In the genomic region with DNA sequence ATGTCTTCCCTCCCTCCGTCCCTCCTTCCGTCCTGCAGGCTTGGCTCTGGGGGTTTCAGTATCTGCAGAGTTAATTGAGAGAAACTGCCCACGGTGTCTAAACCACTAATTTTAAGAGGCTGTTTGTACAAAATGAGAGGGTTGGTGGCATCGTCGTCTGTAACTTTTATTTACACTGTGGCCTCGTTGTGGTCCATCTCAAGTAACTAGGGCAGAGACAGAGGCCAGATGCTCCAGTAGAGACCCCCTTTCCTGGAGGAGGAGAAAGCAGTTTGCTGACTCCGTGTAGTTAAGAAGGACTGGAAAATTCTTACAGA, we compare ENCODE assay signal across 8 mouse cellular contexts. TPM values are rescaled to one million over a fixed set of nuclear protein-coding genes. Genes with fewer than 3 reads are reported as not detected.
DNase-seq lines count a peak whose midpoint lies in the region; ATAC-seq and TF ChIP-seq lines count a peak whose summit lies in the region.

No protein-coding gene starts in this region.

- H3K36me3 ChIP-seq in lung, embryonic 16.5 days (ENCODE audit: control insufficient read depth, insufficient read depth, low read length), result no peaks in the 10 kb centered on the region
- no peaks in the 10 kb centered on the region for H3K36me3 ChIP-seq in embryonic facial prominence, embryonic 14.5 days (ENCODE audit: control insufficient read depth, insufficient read depth, low read length)
- no peaks in the 10 kb centered on the region; the same call in 1 of the 2 replicates for H3K36me3 ChIP-seq in limb, embryonic 10.5 days

- H3K4me2 ChIP-seq in lung, embryonic 16.5 days (ENCODE audit: low read depth, low read length), result peak overlapping the region; percentile 64
- peak overlapping the region; percentile 92 for H3K4me2 ChIP-seq in embryonic facial prominence, embryonic 14.5 days (ENCODE audit: low read depth, low read length)

- no peaks in the 10 kb centered on the region for H3K27me3 ChIP-seq in lung, embryonic 16.5 days (ENCODE audit: control insufficient read depth, insufficient read depth, low read depth, low read length)
- no peaks in the 10 kb centered on the region for H3K27me3 ChIP-seq in embryonic facial prominence, embryonic 14.5 days (replicated peaks; ENCODE audit: control insufficient read depth, insufficient read depth, low read length)
- H3K27me3 ChIP-seq in limb, embryonic 10.5 days (ENCODE audit: low read depth, poor library complexity, severe bottlenecking), result peaks cover 16% of the 10 kb centered on the region

- 0% methylated on average over 7 of the region's 7 CpGs for WGBS in lung, embryonic 16.5 days
- 0% methylated on average over 7 of the region's 7 CpGs for WGBS in embryonic facial prominence, embryonic 14.5 days
- WGBS in limb, embryonic 10.5 days, result under 1% methylated on average over 7 of the region's 7 CpGs
- WGBS in olfactory bulb, adult 2 months, result 0% methylated on average over 7 of the region's 7 CpGs

- no peaks in the 10 kb centered on the region for H3K9me3 ChIP-seq in lung, embryonic 16.5 days (ENCODE audit: control insufficient read depth, low read length)
- no peaks in the 10 kb centered on the region for H3K9me3 ChIP-seq in embryonic facial prominence, embryonic 14.5 days (ENCODE audit: control insufficient read depth, low read length)
- no peaks in the 10 kb centered on the region for H3K9me3 ChIP-seq in limb, embryonic 10.5 days (replicated peaks)

- H3K9ac ChIP-seq in lung, embryonic 16.5 days (ENCODE audit: low read length), result peak overlapping the region; percentile 90
- peak overlapping the region; percentile 96 for H3K9ac ChIP-seq in embryonic facial prominence, embryonic 14.5 days (ENCODE audit: low read depth, low read length)

- H3K27ac ChIP-seq in lung, embryonic 16.5 days (ENCODE audit: low read length), result peak overlapping the region; percentile 98
- H3K27ac ChIP-seq in embryonic facial prominence, embryonic 14.5 days (replicated peaks; ENCODE audit: low read depth, low read length), result peak overlapping the region; percentile 98
- H3K27ac ChIP-seq in limb, embryonic 10.5 days, result peak overlapping the region; percentile 98
- H3K27ac ChIP-seq in olfactory bulb, adult 2 months (ENCODE audit: insufficient read depth, low read depth, low read length), result peak overlapping the region; percentile 81

- no peak for TF ChIP-seq CTCF in olfactory bulb, adult 2 months (IDR thresholded peaks at IDR 0.05; ENCODE audit: insufficient read depth, low read depth, low read length)

- peak overlapping the region; percentile 64 for H3K4me3 ChIP-seq in lung, embryonic 16.5 days (ENCODE audit: low read length)
- peak overlapping the region; percentile 92 for H3K4me3 ChIP-seq in embryonic facial prominence, embryonic 14.5 days (ENCODE audit: low read depth, low read length)
- peak overlapping the region; percentile 83 for H3K4me3 ChIP-seq in limb, embryonic 10.5 days
- H3K4me3 ChIP-seq in olfactory bulb, adult 2 months (ENCODE audit: insufficient read depth, low read depth, low read length), result peak overlapping the region; percentile 63

- no peak for TF ChIP-seq POLR2A in olfactory bulb, adult 2 months (IDR thresholded peaks at IDR 0.05; ENCODE audit: insufficient read depth, low read depth, low read length)

- no peak for DNase-seq in lung, postnatal 10 days
- peak; percentile 53 for DNase-seq in embryonic facial prominence, embryonic 14.5 days (ENCODE audit: low spot score)
- DNase-seq in limb, embryonic 10.5 days (ENCODE audit: low spot score), result no peak
- no peak for DNase-seq in right cerebral cortex, postnatal 14 days
- no peak for DNase-seq in right cerebral cortex, postnatal 25 days
- no peak for DNase-seq in gastrocnemius, postnatal 4 days (ENCODE audit: low spot score in 2 of 2)

- peaks cover 26% of the 10 kb centered on the region for H3K4me1 ChIP-seq in lung, embryonic 16.5 days (replicated peaks; ENCODE audit: control insufficient read depth, insufficient read depth, low read length)
- peaks cover 31% of the 10 kb centered on the region for H3K4me1 ChIP-seq in embryonic facial prominence, embryonic 14.5 days (ENCODE audit: control insufficient read depth, insufficient read depth, low read length)
- peaks cover 46% of the 10 kb centered on the region for H3K4me1 ChIP-seq in limb, embryonic 10.5 days
- H3K4me1 ChIP-seq in olfactory bulb, adult 2 months (ENCODE audit: control insufficient read depth, insufficient read depth, low read length), result peaks cover 37% of the 10 kb centered on the region

- no peak for ATAC-seq in lung, embryonic 16.5 days (ENCODE audit: low read depth)
- ATAC-seq in embryonic facial prominence, embryonic 14.5 days (ENCODE audit: low read depth), result no peak

RNA-seq across cellular contexts. Expression of gene Ptpa, which starts 0.8 kb away (rescaled TPM):
- 163 TPM in 2 replicates for polyA plus RNA-seq in lung, embryonic 16.5 days (2015; fragmentation: Nextera tagmentation; extraction: Ambion mirVana)
- 70.2 and 77.1 TPM in 2 replicates for polyA plus RNA-seq in embryonic facial prominence, embryonic 14.5 days (2014; fragmentation: Nextera tagmentation; extraction: Ambion mirVana)
- polyA plus RNA-seq in limb, embryonic 10.5 days (2016; fragmentation: Nextera tagmentation; extraction: Ambion mirVana), result 172 and 177 TPM in 2 replicates
- polyA plus RNA-seq in olfactory bulb, adult 2 months (2012; ENCODE audit: insufficient read depth, insufficient read length, low replicate concordance, missing spikeins), result not detected in 2 replicates
- total RNA-seq in gastrocnemius, postnatal 4 days (2021), result 100 to 1,000 TPM; 122 to 132 TPM

RNA-seq across cellular contexts. Expression of gene Crat, which starts 1.0 kb away (rescaled TPM):
- 39.3 and 42.4 TPM in 2 replicates for polyA plus RNA-seq in lung, embryonic 16.5 days (2015; fragmentation: Nextera tagmentation; extraction: Ambion mirVana)
- polyA plus RNA-seq in embryonic facial prominence, embryonic 14.5 days (2014; fragmentation: Nextera tagmentation; extraction: Ambion mirVana), result 43.5 and 46.9 TPM in 2 replicates
- 21.9 and 22.9 TPM in 2 replicates for polyA plus RNA-seq in limb, embryonic 10.5 days (2016; fragmentation: Nextera tagmentation; extraction: Ambion mirVana)
- not detected in 2 replicates for polyA plus RNA-seq in olfactory bulb, adult 2 months (2012; ENCODE audit: insufficient read depth, insufficient read length, low replicate concordance, missing spikeins)
- total RNA-seq in gastrocnemius, postnatal 4 days (2021), result 100 to 1,000 TPM; 229 to 241 TPM

RNA-seq across cellular contexts. Expression of gene Dolpp1, which starts 24.6 kb away (rescaled TPM):
- polyA plus RNA-seq in lung, embryonic 16.5 days (2015; fragmentation: Nextera tagmentation; extraction: Ambion mirVana), result 49.6 and 52.6 TPM in 2 replicates
- 28.5 and 29.0 TPM in 2 replicates for polyA plus RNA-seq in embryonic facial prominence, embryonic 14.5 days (2014; fragmentation: Nextera tagmentation; extraction: Ambion mirVana)
- polyA plus RNA-seq in limb, embryonic 10.5 days (2016; fragmentation: Nextera tagmentation; extraction: Ambion mirVana), result 37.6 and 45.4 TPM in 2 replicates
- not detected in 2 replicates for polyA plus RNA-seq in olfactory bulb, adult 2 months (2012; ENCODE audit: insufficient read depth, insufficient read length, low replicate concordance, missing spikeins)
- total RNA-seq in gastrocnemius, postnatal 4 days (2021), result 10 to 100 TPM; 18.3 to 21.1 TPM

RNA-seq across cellular contexts. Expression of gene Miga2, which starts 52.6 kb away (rescaled TPM):
- polyA plus RNA-seq in lung, embryonic 16.5 days (2015; fragmentation: Nextera tagmentation; extraction: Ambion mirVana), result 23.4 and 24.8 TPM in 2 replicates
- polyA plus RNA-seq in embryonic facial prominence, embryonic 14.5 days (2014; fragmentation: Nextera tagmentation; extraction: Ambion mirVana), result 17.6 and 18.8 TPM in 2 replicates
- polyA plus RNA-seq in limb, embryonic 10.5 days (2016; fragmentation: Nextera tagmentation; extraction: Ambion mirVana), result 30.8 and 33.3 TPM in 2 replicates
- not detected in 2 replicates for polyA plus RNA-seq in olfactory bulb, adult 2 months (2012; ENCODE audit: insufficient read depth, insufficient read length, low replicate concordance, missing spikeins)
- total RNA-seq in gastrocnemius, postnatal 4 days (2021), result 10 to 100 TPM; 33.2 to 37.5 TPM

RNA-seq across cellular contexts. Expression of gene Ier5l, which starts 57.4 kb away (rescaled TPM):
- 1.1 and 1.5 TPM in 2 replicates for polyA plus RNA-seq in lung, embryonic 16.5 days (2015; fragmentation: Nextera tagmentation; extraction: Ambion mirVana)
- 3.4 TPM in 2 replicates for polyA plus RNA-seq in embryonic facial prominence, embryonic 14.5 days (2014; fragmentation: Nextera tagmentation; extraction: Ambion mirVana)
- polyA plus RNA-seq in limb, embryonic 10.5 days (2016; fragmentation: Nextera tagmentation; extraction: Ambion mirVana), result 2.2 and 2.9 TPM in 2 replicates
- polyA plus RNA-seq in olfactory bulb, adult 2 months (2012; ENCODE audit: insufficient read depth, insufficient read length, low replicate concordance, missing spikeins), result not detected in 2 replicates
- total RNA-seq in gastrocnemius, postnatal 4 days (2021), result 1 to 10 TPM; 8.2 to 8.9 TPM

Comparison
In these comparisons a context has a peak if more than half of its experiments do, and no peak if none do; other contexts are left out.
1. RNA of gene Crat, which starts 1.0 kb away (polyA plus RNA-seq): 43.5 to 46.9 TPM in embryonic facial prominence, embryonic 14.5 days, 39.3 to 42.4 TPM in lung, embryonic 16.5 days and 21.9 to 22.9 TPM in limb, embryonic 10.5 days; not detected in olfactory bulb, adult 2 months; every median in the first group is over 10 times any median in the second.
2. RNA of gene Dolpp1, which starts 24.6 kb away (polyA plus RNA-seq): 49.6 to 52.6 TPM in lung, embryonic 16.5 days, 37.6 to 45.4 TPM in limb, embryonic 10.5 days and 28.5 to 29.0 TPM in embryonic facial prominence, embryonic 14.5 days; not detected in olfactory bulb, adult 2 months; every median in the first group is over 10 times any median in the second.
3. Peak in every context shown above with its lines, with median percentiles within 50 percentile points of each other: H3K27ac ChIP-seq and H3K4me3 ChIP-seq.